Mouse (Mus musculus): ENCODE results near the gene Gm28053.

Gene Gm28053

DNA sequence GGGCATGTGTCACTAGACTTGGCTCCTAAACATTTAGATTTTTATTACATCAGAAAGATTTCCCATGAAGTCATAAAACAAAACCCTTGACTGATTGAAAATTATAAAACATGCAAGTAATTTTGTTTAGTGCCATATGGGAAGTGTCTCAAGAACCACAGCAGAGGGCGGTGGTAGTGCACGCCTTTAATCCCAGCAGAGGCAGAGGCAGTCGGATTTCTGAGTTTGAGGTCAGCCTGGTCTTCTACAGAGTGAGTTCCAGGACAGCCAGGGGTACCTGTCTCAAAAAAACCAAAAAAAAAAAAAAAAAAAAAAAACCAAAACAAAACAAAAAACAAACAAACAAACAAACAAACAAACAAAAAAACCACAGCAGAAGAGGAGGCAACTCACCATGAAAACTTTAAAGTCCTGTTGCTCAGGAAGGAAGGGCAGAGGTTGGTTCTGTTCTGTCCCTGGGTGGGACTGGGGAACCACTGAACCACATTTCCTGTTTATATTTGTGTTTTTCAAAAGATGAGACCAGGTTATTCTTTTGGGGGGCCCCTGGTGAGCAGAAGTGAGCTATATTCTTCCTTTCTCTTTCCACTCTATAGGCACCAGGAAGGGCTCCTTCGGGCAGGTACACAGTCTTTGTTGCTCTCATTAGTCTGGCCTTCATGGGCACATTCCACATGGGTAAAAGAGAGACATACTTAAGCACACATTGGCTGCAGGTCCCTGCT is 21.4 kb upstream of the Gm28053 start:
- DNase-seq, result no peak

DNA sequence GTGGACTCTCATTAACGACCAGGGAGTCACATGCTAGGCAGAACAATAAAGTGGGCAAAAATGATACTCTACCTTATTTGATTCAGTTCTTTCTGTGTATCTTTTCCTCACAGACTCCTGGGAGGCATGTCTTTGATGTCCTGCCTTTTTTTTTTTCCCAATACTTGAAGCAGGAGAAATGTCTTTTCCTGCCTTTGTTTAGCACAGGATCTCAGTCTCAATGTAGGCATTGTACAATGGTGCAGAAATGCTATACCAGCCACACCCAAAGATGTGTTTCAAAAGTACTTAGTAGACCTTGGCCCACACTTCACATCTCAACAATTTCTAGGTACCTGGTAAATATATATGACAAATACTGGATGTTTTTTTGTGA is 20.9 kb upstream of the Gm28053 start:
- DNase-seq, result no peak

DNA sequence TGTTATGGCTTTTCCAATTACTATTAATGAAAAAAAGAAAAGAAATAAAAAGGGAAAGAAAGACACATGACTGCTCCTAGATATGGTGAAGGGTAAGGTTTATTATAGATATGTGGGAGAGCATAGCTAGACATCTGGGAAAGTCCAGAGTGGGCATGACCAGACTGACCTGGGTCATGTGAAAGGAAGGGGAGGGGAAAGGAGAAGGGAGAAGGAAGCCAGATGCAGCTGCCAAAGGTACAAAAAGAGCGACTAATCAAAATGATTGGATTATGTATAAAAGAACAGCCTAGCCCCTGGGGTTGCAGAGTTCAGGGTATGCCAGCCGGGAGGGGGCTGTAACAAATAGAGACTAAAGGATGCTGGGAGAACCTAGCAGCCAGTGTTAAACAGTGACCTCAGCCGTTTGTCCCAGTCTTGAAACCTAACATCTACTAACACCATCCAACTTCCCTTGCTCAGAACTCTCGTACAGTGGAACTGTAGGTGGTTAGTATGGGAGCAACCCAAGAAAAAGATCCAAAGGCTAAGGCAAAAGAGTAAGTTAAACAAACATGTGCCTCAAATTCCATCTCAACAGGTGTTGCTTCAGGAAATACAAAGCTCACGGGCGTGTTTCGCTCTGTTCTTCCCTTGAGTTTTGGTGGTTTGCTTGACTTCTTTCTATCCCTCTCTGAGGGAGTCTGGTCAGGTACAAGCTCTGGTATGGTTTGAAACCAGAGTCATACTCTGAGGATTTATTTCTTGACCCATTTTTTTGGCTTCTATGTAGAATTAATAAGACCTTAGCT is 20.1 kb upstream of the Gm28053 start:
- DNase-seq, result no peak

DNA sequence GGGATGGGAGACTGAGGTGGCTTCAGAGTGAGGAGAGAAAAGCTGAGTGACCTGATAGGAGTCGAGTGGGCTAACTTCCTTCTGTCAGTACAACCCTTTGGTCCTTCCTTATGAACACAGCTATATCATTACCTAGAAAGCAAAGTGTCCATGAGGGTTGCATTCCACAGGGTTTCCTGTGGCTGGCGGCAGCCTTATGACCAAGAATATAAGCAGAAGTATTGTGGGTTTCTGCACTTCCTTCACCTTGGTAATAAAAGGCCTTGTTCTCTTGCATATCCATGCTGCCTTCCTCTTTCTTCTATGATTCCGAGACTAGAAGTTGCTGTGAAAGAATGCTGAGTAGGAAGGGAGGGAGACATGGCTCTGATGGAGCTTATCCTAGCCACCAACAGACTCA is 19.5 kb upstream of the Gm28053 start:
- no peak for DNase-seq

DNA sequence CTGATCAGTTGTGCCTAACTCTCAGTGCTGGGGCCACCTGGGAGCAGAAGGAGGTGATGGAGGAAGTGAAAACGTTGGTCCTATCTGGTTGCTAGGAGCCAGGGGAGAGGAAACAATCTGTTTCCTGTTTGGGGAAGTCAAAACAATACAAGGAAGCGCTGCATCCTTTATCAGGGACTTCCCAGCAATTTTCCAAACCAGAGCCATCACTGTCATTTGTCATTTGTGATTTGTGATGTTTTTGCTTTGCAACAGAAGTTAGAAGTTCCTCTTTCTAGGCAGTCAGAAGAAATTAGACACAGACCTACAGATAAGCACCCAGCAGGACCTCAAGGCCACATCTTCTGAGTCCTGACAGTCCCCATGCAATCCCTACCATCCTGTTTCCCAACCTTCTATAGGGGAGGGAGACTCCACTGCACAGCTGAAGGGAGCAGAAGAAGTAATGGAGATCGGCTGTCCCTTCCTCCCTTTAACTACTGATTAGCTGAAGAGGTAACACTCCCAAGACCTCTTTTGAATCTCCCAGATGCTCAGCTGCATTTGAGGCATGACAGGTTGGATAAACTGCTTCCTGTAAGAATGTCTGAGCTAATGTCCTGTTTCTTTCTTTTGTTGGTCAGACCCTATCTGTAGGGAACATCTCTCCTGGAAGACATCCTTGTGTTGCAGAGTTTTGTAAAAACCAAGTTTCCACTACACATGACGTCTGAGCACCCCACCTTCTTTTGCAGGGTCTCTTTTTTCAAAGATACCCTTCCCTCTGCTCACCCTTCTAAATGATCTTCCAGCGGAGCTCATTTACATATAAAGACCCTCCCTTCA is 17.9 kb upstream of the Gm28053 start:
- DNase-seq, result no peak

DNA sequence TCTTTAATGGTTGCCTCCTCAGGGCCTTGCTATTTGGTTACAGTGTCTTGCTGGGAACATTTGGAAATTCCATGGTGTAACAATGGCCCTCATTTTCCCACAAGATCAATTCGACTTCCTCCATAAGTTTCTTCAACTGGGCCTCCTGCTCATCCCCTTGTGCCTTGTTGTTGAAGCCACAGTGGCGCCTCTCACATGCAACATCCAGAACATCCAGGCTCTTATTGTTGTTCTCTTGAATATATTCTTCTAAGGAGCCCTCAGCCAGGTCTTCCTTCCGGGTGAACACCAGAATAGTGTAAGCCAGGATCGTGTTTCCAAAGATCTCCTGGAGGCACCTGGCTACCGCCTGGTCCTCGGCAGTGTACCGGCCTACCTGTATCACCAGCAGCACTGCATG is 16.3 kb upstream of the Gm28053 start:
- DNase-seq, result no peak

DNA sequence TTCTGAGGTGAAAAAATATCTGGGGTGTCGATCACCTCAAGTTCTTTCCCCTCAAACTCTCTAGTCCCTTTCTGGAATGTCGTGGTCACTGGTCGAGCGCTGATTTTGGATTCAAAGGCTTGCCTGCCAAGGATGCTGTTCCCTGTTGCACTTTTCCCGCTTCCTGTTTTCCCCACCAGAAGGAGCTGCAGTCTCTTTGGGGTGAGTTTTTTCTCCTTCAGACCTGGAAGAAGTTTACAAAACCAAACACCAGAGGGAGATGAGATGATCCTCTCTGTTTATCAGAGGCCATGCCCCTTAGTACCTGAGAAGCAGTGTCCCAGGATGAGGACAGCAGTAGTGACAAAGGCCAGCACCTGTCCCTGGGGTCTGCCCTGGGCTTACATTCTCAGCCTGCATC is 15.8 kb upstream of the Gm28053 start:
- DNase-seq, result no peak

DNA sequence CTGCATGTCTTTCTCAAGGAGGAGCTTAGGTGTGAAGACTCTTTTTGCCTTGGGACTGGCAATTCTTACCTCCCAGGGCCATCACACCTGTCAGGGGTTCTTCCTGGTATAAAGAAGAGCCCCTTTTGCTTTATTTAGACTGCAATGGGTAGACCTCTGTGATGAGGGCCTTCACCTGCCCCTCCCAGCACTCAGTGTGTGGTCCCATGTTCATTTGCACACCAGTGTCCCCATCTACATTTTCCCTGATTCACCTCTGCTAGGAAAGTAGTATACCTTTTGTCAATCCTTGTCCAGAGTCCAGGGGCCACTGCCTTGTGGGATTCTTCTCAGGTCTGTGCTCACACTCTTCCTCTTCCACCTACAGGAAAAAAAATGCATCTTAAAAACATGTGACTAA is 14.3 kb upstream of the Gm28053 start:
- no peak for DNase-seq

DNA sequence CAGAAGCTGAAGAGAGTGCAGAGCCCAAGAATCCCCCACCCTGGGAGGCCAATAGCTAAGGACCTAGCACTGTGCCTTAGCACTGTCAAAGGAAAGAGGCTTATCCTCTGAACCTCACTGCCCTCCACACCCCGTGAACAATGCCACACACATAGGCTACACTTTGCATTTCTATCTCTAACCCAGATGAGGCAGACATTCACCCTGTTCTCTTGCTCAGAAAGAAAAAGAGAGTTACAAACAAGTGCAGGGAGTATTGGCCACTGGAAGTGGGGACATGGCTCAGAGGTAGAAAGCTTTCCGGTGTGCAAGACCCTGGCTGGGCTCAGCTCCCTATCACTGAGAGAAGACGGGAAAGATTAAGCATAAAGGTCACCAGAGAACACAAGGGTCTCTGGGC is 12.3 kb upstream of the Gm28053 start:
- no peak for DNase-seq

DNA sequence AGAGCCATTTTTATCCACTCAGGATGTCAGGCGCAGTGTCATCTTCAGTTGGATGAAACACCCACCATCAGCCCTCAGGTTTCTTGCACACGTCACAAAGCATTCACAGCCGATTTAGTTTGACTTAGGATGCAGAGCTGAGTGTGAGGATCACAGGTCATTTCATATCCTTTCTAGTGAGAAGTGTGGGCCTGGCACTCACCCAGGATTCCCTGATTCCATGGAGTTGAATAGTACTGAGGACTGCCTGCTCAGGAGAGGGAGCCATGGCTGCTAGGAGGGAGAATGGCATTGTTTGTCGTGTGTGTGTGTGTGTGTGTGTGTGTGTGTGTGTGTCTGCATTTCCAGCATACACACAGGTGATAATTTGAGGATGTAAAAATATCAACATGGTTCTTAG is 1.9 kb downstream of the Gm28053 start:
- no peak for DNase-seq

DNA sequence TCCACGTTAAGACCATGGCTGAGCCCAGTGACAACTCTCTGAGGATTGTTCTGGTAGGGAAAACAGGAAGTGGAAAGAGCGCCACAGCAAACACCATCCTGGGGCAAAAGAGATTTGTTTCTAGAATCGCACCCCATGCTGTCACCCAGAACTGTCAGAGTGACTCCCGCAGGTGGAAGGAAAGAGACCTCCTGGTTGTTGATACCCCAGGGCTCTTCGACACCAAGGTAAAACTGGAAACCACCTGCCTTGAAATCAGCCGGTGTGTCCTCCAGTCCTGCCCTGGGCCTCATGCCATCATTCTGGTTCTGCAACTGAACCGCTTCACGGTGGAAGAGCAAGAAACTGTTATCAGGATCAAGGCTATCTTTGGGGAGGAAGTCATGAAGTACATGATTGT is 5.1 kb downstream of the Gm28053 start:
- DNase-seq, result no peak

DNA sequence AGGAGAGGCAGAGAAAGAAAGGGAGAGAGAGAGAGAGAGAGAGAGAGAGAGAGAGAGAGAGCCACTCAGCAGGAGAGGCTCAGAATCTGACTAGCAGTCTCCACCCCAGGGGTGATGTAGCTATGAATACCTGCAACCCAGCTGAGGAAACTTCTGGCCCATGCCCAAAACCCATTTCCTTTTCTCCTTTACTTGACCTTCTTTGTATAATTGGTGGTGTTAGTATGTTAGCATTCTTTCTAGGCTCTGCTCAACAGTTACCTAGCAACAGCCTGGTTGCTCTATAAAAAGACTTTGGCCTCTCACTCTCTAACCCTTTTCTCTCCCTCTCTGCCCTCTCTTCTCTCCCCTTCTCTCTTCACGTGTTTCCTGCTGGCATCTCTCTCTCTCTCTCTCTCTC is 7.1 kb downstream of the Gm28053 start:
- no peak for DNase-seq

DNA sequence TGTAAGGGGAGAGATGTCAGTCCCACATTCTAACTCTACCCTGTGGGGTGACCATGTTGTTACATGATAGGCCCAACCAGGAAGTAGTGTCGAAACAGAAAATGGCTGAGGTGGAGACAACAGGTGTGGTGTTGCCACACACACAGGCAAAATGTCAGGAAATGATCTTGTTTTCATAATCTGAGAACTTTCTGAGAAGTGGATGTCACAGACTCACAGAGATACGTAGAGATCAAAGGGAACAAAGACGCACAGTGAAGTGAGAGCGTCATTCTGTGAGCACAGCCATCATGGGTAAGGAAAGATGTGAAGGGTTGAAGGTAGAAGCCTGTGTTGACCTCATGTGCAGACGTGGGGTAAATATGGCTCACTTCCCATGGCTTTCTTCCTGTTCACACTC is 9.4 kb downstream of the Gm28053 start:
- DNase-seq, result no peak

DNA sequence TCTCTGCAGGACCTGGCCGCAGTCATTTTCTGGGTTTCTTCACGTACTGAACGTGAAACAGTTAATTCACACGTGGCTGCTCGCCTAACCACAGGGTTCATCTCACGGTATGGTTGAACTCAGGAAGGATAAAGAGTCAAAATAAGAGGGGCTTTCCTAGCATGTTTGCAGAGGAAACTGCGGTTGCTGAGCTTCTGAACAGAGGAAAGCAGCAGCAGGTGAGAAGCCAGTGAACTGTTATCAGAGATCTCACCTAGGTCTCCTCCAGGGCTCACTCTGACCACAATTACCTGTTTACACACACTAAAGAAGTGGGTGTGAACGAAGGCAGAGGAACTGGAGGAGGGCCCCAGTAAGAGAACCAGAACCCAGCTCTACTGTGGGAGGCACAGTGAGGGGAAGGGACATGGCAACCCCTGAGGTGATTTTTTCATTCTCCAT is 14.5 kb downstream of the Gm28053 start:
- peak; percentile 80 for DNase-seq

DNA sequence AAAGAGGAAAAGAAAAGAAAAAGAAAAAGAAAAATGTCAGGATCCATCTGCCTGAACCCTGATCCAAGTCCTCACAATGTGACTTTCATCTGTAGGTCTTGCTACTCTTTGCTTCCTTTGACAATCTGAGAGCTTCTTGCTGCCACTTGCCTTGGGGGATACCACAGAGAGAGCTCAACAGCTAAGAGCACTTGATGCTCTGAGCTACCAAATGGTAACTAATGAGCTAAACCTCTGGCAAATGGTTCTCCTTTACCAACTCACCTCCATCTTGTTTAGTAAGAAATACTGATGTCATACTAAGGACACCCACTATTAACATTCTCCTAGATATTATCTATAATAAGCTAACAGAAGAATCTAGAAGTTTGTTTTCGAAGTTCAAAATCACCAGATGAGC is 15.3 kb downstream of the Gm28053 start:
- DNase-seq, result no peak

DNA sequence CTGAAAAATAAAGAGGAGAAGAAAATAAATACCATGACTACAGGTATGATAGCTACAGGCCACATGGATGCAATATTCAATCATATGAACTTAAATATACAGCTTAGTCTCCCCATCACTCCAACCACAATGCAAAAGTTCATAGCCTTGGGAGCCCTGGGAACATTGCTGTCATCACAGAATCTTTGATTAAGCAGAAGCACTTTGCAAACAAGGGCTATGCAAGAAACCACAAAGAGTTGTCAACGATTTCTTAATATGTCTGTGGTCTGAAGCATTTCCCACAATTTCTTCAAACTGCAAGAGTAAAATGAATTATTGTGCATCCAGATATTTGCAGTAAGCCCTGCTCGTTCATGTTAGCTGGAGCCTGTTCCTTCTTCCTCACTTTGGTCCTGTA is 18.6 kb downstream of the Gm28053 start:
- DNase-seq, result no peak

DNA sequence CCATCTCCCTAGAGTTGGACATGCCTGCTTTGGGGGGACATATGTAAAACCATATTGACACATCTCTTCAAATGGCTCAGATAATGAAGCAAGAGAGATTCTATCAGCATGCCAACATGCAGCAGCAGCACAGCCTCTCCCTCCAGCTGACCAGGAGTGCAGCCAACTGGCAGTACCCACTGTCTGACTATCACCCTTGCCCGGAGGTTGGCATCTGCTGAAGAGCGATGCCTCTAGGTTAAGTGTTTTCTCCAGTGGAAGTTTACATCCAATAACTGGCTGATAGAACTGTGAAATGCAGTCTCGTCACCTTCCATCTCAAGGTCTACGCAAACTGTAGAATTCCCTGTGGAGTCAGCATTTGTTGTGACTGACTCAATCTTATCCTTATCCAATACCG is 19.3 kb downstream of the Gm28053 start:
- no peak for DNase-seq

DNA sequence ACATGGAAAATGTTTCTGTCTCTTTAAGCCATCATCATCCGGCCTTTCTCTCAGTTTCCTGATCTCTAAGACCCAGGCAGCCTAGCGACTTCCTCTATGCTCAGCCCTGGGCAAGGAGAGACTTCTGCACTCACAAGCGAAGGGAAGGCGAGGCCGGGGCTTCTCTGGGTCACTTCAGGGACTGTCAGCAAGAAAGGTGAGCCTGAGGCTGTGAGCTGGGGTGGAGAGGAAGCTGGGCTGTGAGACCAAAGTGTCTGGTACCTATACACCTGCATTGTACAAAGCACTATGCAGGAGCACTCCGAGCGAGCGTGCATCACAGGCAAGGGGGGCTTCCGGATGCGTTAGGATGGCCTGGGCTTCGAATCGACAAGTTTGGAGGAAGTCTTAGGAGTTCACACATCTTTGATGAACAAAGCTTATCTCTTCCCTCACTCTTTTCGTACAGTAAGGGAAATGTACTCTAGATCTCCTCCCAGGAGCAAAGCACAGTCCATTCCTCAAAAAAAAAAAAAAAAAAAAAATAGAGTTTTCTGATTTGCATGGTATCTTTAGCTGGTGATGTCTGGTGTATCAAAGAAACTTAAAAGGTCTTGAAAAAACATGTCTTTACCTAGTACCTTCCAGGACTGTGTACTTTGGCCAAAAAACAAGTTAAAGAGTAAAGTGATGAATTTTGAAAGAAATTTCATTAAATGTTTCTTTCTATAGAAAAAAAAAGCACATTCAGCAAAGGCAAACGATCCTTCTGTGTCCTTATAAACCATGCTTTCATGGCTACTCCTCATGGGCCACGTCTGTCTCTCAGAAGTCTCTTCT is 20.8 kb downstream of the Gm28053 start, which contains the start of gene Gimap1:
TSS of gene Gimap1 (plus strand) at position 94 of the 819 bp plus-strand sequence.
- peak; percentile 86 for DNase-seq

DNA sequence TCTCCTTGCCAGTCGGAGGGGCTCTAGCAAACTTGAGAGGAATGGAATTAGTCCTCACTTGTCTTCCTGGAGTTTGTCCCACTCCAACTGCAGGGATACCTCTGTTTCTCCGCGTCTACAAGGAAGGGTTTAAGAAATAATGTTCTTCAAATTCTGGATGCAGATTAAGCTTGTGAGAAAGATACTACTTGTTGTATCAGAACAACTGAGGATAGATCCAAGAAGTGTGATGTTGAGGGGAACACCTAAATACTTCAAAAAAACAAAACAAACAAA is 21.3 kb downstream of the Gm28053 start:
- DNase-seq, result no peak

DNA sequence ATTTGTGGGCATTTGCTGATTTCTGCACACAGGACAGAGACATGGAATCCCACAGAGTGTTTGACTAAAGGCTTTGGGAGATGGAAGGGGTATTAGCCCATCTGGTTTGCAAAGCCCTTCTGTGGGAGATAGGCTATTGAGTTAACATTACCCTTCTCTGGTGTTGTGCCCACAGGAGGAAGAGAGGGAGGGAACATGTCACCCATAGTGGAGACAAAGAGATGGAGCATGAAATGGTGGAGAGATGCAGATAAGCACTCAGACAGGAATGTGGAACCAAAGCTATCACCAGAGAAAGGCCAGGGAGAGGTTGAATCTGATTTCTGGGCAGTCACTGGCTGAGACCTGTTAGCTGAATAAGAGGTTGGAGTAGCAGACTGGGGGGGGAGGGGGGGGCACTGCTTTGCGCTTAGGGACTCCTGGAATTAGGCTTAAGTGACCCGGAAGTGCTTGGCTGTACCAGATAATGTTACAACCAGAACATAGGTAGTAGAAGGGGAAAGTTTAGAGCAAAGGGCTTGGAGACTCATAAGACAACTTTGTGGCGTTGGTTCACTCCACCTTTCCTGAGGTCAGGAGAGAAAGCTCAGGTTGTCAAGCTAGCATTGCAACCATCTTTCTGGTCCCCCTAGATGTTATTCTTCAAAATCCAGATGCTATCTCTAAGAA is 22.2 kb downstream of the Gm28053 start:
- no peak for DNase-seq

DNA sequence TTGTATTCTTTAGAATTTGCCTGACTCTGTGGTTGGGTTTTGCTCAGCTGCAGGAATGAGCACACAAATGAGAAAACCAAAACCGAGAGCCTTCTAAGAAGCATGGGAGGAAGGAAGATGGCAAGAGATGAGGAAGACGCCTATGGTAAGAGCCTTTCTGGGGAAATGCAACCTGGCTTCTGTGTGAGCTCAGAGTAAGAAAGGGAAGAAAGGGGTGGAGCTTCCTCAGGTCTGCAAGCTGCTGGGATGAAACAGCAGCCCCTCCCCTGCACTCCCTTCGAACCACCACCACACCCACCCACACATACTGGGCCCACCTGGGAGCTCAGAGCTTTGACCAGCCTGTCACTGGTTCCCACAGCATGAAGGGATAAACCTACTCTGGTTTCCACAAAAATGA is 22.9 kb downstream of the Gm28053 start:
- DNase-seq, result peak; percentile 62

DNA sequence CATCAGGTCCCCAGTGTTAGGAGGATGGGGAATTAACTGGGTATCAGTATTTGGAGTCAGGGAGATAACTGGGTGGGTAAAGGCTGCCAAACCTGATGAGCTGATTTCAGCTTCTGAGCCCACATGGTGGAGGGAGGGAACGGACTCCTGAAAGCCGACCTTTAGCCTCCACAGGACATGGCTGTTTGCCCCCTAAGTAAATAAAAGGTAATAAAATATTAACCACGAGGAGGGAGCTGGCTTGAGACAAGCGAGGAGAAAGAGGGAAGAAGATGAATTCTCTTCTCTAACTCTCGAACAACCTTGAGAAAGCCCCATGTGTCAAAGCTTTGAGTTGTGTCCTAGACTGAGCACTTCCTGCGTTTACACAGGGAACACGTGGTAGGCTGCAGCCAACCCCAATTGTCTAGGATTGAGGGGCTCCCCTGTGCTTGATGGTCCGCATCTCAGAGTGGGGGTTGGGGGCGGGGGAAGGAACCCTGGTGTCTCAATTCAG is 23.4 kb downstream of the Gm28053 start:
- DNase-seq, result no peak
